Mouse (Mus musculus): ENCODE results near the gene Micu2. TPM values are rescaled to one million over a fixed set of nuclear protein-coding genes. Genes with fewer than 3 reads are reported as not detected.
"Not testable (repeated sequence)": the region's sequence is repeated elsewhere in the genome, so short reads cannot be mapped to it uniquely, and the experiment has no call there.

Micu2 gene
- total RNA-seq, 1 experiment from 2014 or later, result 101 TPM

- no peak for ATAC-seq (replicated peaks in 1 of 2; ENCODE audit: insufficient read depth in 1 of 2, low FRiP score in 2 of 2, low TSS enrichment in 1 of 2, low read depth in 1 of 2, poor library complexity in 2 of 2, severe bottlenecking in 2 of 2)
These were observed 23.4 kb downstream of the Micu2 start for GRCm38 (mm10) chr14:57975656-57976055.

GRCm38 (mm10) chr14:57971986-57972525 lies 27.0 kb downstream of the Micu2 start:
- ATAC-seq (replicated peaks in 1 of 2; ENCODE audit: insufficient read depth in 1 of 2, low FRiP score in 2 of 2, low TSS enrichment in 1 of 2, low read depth in 1 of 2, poor library complexity in 2 of 2, severe bottlenecking in 2 of 2), result no peak

- ATAC-seq (replicated peaks in 1 of 2; ENCODE audit: insufficient read depth in 1 of 2, low FRiP score in 2 of 2, low TSS enrichment in 1 of 2, low read depth in 1 of 2, poor library complexity in 2 of 2, severe bottlenecking in 2 of 2), result no peak
These were observed 30.2 kb downstream of the Micu2 start for GRCm38 (mm10) chr14:57968873-57969272.

GRCm38 (mm10) chr14:57967080-57967797 lies 31.8 kb downstream of the Micu2 start:
- ATAC-seq (replicated peaks in 1 of 2; ENCODE audit: insufficient read depth in 1 of 2, low FRiP score in 2 of 2, low TSS enrichment in 1 of 2, low read depth in 1 of 2, poor library complexity in 2 of 2, severe bottlenecking in 2 of 2), result no peak

- ATAC-seq (replicated peaks in 1 of 2; ENCODE audit: insufficient read depth in 1 of 2, low FRiP score in 2 of 2, low TSS enrichment in 1 of 2, low read depth in 1 of 2, poor library complexity in 2 of 2, severe bottlenecking in 2 of 2), result no peak
These were observed 37.2 kb downstream of the Micu2 start for GRCm38 (mm10) chr14:57961861-57962260.

GRCm38 (mm10) chr14:57951089-57951488 lies 48.0 kb downstream of the Micu2 start:
- ATAC-seq (replicated peaks in 1 of 2; ENCODE audit: insufficient read depth in 1 of 2, low FRiP score in 2 of 2, low TSS enrichment in 1 of 2, low read depth in 1 of 2, poor library complexity in 2 of 2, severe bottlenecking in 2 of 2), result peak; percentile 32 to 64; a peak in 1 of 4 replicates

GRCm38 (mm10) chr14:57945834-57946233 lies 53.2 kb downstream of the Micu2 start:
- no peak for ATAC-seq (replicated peaks in 1 of 2; ENCODE audit: insufficient read depth in 1 of 2, low FRiP score in 2 of 2, low TSS enrichment in 1 of 2, low read depth in 1 of 2, poor library complexity in 2 of 2, severe bottlenecking in 2 of 2)

- no peak for ATAC-seq (replicated peaks in 1 of 2; ENCODE audit: insufficient read depth in 1 of 2, low FRiP score in 2 of 2, low TSS enrichment in 1 of 2, low read depth in 1 of 2, poor library complexity in 2 of 2, severe bottlenecking in 2 of 2)
These were observed 61.8 kb downstream of the Micu2 start for GRCm38 (mm10) chr14:57937297-57937696.

- ATAC-seq (replicated peaks in 1 of 2; ENCODE audit: insufficient read depth in 1 of 2, low FRiP score in 2 of 2, low TSS enrichment in 1 of 2, low read depth in 1 of 2, poor library complexity in 2 of 2, severe bottlenecking in 2 of 2), result no peak
These were observed 64.4 kb downstream of the Micu2 start for GRCm38 (mm10) chr14:57934666-57935065.

GRCm38 (mm10) chr14:57933608-57934007 lies 65.5 kb downstream of the Micu2 start:
- no peak for ATAC-seq (replicated peaks in 1 of 2; ENCODE audit: insufficient read depth in 1 of 2, low FRiP score in 2 of 2, low TSS enrichment in 1 of 2, low read depth in 1 of 2, poor library complexity in 2 of 2, severe bottlenecking in 2 of 2)

- ATAC-seq (replicated peaks in 1 of 2; ENCODE audit: insufficient read depth in 1 of 2, low FRiP score in 2 of 2, low TSS enrichment in 1 of 2, low read depth in 1 of 2, poor library complexity in 2 of 2, severe bottlenecking in 2 of 2), result peak; percentile 32 to 53; a peak in 3 of 4 replicates
These were observed 66.1 kb downstream of the Micu2 start for GRCm38 (mm10) chr14:57932881-57933443.

GRCm38 (mm10) chr14:57921428-57922131 lies 77.5 kb downstream of the Micu2 start:
- ATAC-seq (replicated peaks in 1 of 2; ENCODE audit: insufficient read depth in 1 of 2, low FRiP score in 2 of 2, low TSS enrichment in 1 of 2, low read depth in 1 of 2, poor library complexity in 2 of 2, severe bottlenecking in 2 of 2), result no peak

GRCm38 (mm10) chr14:57920568-57921310 lies 78.3 kb downstream of the Micu2 start:
- ATAC-seq (replicated peaks in 1 of 2; ENCODE audit: insufficient read depth in 1 of 2, low FRiP score in 2 of 2, low TSS enrichment in 1 of 2, low read depth in 1 of 2, poor library complexity in 2 of 2, severe bottlenecking in 2 of 2), result no peak

- ATAC-seq (replicated peaks in 1 of 2; ENCODE audit: insufficient read depth in 1 of 2, low FRiP score in 2 of 2, low TSS enrichment in 1 of 2, low read depth in 1 of 2, poor library complexity in 2 of 2, severe bottlenecking in 2 of 2), result no peak
These were observed 79.8 kb downstream of the Micu2 start for GRCm38 (mm10) chr14:57919148-57919875.

GRCm38 (mm10) chr14:57915341-57915740 lies 83.7 kb downstream of the Micu2 start:
- no peak for ATAC-seq (replicated peaks in 1 of 2; ENCODE audit: insufficient read depth in 1 of 2, low FRiP score in 2 of 2, low TSS enrichment in 1 of 2, low read depth in 1 of 2, poor library complexity in 2 of 2, severe bottlenecking in 2 of 2)

- not testable (repeated sequence) for ATAC-seq (replicated peaks in 1 of 2; ENCODE audit: insufficient read depth in 1 of 2, low FRiP score in 2 of 2, low TSS enrichment in 1 of 2, low read depth in 1 of 2, poor library complexity in 2 of 2, severe bottlenecking in 2 of 2)
These were observed 86.7 kb downstream of the Micu2 start for GRCm38 (mm10) chr14:57912211-57913007.
